Mouse (Mus musculus): ENCODE measurements around the gene Slx4ip.

DNA sequence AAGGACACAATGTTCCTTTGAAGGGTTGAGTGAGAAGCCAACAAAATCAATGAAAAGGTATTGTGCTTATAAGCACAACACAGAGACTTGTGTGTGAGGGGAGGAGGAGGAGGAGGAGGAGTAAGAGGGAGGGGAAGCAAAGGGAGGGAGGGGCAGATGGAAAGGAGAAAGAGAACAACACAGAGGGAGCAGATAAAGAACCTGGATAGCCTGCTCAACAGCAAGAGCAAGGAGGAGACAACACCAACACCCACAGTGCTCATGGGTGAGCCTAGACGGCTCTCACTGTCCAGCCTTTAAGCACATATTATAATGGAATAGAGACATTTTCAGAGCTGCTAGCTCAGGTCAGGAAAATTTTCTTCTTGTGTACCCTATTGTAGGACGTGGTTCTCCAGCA is 18.3 kb downstream of the Slx4ip start:
- no peak for TF ChIP-seq CTCF (IDR thresholded peaks at IDR 0.05; ENCODE audit: low read depth, low read length)
- no peak for TF ChIP-seq POLR2A (IDR thresholded peaks at IDR 0.05; ENCODE audit: extremely low read depth, insufficient read depth, low read length)

All from liver, adult 2 months (tissue).